Mouse (Mus musculus): ENCODE results near the gene Setd5.

GRCm38 (mm10) chr6:113154886-113155285, 77.7 kb downstream of the Setd5 start:
- TF ChIP-seq CTCF (IDR thresholded peaks at IDR 0.05) (no peak), POLR2A (IDR thresholded peaks at IDR 0.05; ENCODE audit: insufficient read depth, low read depth, low read length) (no peak)

All from heart, adult 2 months (tissue).